Mouse (Mus musculus): ENCODE results near the gene Gm8660. TPM values are rescaled to one million over a fixed set of nuclear protein-coding genes. Genes with fewer than 3 reads are reported as not detected.
"Not testable (repeated sequence)": the region's sequence is repeated elsewhere in the genome, so short reads cannot be mapped to it uniquely, and the experiment has no call there.

Gm8660 gene
- total RNA-seq (2021): not detected
- long read RNA-seq, experiment 1: 0 reads
- long read RNA-seq, experiment 2: 0 reads

- not testable (repeated sequence) for DNase-seq (ENCODE audit: low spot score in 2 of 2)
These were observed at the start of gene Gm8660 for GRCm38 (mm10) chr7:22370939-22371338. Gene Gm8660, minus strand, starts transcription at chr7:22371039.

GRCm38 (mm10) chr7:22413283-22413682 lies 42.4 kb upstream of the Gm8660 start, which contains the start of gene Vmn1r148:
Gene Vmn1r148, plus strand, starts transcription at chr7:22413583.
- DNase-seq (ENCODE audit: low spot score in 2 of 2): not testable (repeated sequence)

GRCm38 (mm10) chr7:22329617-22330016 lies 41.2 kb downstream of the Gm8660 start, which contains the start of gene Gm4187:
Gene Gm4187, minus strand, starts transcription at chr7:22329717.
- not testable (repeated sequence) for DNase-seq (ENCODE audit: low spot score in 2 of 2)

Other genes starting within 250 kb of the Gm8660 start
- gene Gm10666, start 236.3 kb downstream of the Gm8660 start, total RNA-seq (2021): not detected
- gene Vmn1r142, start 207.0 kb downstream of the Gm8660 start, total RNA-seq (2021): not detected
- not detected for gene Vmn1r143, start 181.7 kb downstream of the Gm8660 start, total RNA-seq (2021)
- gene Gm8653, start 169.8 kb downstream of the Gm8660 start, total RNA-seq (2021): not detected
- not detected for gene Gm8453, start 141.6 kb downstream of the Gm8660 start, total RNA-seq (2021)
- not detected for gene Gm4187, start 41.3 kb downstream of the Gm8660 start, total RNA-seq (2021)
- gene Vmn1r148, start 42.5 kb upstream of the Gm8660 start, total RNA-seq (2021): not detected
- not detected for gene Vmn1r149, start 67.2 kb upstream of the Gm8660 start, total RNA-seq (2021)
- gene Gm10665, start 93.0 kb upstream of the Gm8660 start, total RNA-seq (2021): not detected
- gene Vmn1r151, start 128.6 kb upstream of the Gm8660 start, total RNA-seq (2021): not detected
- gene Vmn1r152, start 151.9 kb upstream of the Gm8660 start, total RNA-seq (2021): not detected
- gene Gm8677, start 163.8 kb upstream of the Gm8660 start, total RNA-seq (2021): not detected
- not detected for gene Gm4201, start 194.3 kb upstream of the Gm8660 start, total RNA-seq (2021)
- gene Gm4565, start 217.1 kb upstream of the Gm8660 start, total RNA-seq (2021): not detected